Mouse (Mus musculus): ENCODE measurements around the gene Acpp.

Acpp gene

GRCm38 (mm10) chr9:104247307-104247987, 90.1 kb downstream of the Acpp start:
- no peak for DNase-seq

DNA sequence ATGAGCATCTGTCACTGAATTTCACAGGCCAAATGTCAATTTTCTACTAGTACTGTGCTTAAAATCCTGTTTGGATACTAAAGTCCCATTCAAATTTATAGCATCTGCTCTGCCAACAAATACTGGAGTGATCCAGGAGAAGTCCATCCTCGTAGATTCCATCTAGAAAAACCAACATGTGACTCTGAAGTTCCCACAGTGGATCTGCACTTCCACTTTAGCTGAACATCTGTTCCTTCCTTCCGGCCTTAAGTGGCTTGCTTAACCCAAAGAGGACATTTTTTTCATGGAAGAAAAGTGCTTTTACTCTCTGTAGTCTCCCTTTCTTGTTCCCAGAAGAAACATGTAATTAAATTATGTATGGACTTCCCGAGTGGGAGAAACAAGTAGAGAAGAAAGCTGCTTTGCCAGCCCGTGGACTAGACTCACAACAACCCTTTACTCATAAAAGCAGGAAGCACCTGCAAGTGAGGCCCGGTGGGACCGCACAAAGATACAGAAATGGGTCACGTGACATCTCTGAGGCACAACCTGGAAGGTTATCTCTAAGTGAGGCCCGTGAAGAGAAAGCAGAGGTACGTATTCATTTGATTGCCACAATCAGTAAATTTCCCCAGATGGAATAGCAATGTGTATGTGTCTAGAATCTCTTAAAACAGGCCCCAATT, 93.6 kb downstream of the Acpp start:
- DNase-seq, result no peak

DNA sequence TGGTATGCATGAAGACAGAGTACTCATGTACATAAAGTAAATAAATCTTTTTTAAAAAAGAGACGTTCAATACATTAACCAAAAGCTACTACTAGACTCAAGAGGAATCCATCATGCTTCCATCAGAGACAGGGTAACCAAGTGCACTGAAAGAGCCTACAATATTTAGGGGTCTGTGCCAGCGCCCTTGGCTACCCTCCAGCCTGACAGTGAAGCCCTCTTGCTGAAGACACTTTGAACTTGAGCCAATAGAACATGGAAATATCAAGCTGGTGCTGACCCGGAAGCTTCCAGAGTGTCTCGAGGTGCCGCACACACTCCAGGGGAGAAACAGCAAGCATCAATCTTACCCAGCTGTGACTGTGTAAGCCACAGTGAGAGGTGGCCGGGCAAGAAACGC, 97.4 kb downstream of the Acpp start:
- DNase-seq, result no peak

DNA sequence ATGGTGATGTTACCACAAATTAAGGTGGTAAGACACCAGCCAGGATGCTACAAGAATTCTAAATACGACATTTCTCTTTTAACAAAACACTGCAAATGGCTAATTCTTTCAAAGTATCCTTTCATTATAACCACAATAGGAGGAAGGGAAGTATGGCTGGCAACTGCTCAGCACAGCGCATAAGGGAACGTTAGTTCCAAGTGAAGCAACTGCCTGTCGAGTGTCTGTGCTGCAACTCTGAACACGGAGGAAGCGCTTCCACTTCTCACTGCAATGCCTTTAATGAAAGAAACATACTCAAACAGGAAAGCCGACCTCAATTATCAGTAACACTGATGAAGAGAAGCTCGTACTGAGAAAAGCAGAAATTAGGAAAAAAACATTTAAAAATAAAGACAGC, 98.5 kb downstream of the Acpp start:
- DNase-seq, result no peak

All from right cerebral cortex, postnatal 14 days (tissue).